ENCODE assay signal across 14 mouse cellular contexts in the genomic region with DNA sequence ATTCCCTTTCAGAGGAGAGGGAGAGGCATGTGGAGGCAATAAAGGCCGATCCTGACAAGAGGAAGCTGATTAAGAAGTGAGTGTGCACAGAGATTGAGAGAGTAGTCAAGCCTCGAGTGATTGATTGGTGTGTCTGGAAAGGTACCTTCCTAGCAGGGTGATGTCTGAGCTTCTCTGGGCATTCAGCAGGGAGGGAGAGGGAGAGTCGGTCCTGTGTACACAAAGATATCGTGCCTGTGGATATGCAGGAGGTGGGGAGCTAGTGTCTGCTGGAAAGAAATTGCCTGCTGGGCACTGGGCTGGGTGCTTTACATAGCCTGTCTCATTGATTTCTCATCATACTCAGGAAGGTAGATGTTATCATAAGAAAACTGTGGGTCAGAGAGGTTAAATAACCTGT.
"Had no signal": no experiment of that assay in that cellular context is flagged by ENCODE, and none has a peak within 500 bp of the region (broad histone marks: within the 10 kb centered on the region; RNA-seq: fewer than 3 reads in every experiment).

No protein-coding gene starts in this region.

- H3K4me2 ChIP-seq: limb, embryonic 12.5 days; limb, embryonic 15.5 days; liver, embryonic 11.5 days; lung, embryonic 14.5 days; midbrain, embryonic 11.5 days had no signal

- H3K27me3 ChIP-seq: limb, embryonic 12.5 days; limb, embryonic 15.5 days; megakaryocyte, embryonic 14.5 days had no signal

- H3K36me3 ChIP-seq: limb, embryonic 12.5 days; limb, embryonic 15.5 days had no signal

- H3K9ac ChIP-seq: limb, embryonic 12.5 days; limb, embryonic 15.5 days; liver, embryonic 14.5 days; liver, postnatal 0 days; lung, embryonic 14.5 days had no signal

- DNase-seq: kidney, adult 18-20 months; kidney, adult 9 months; kidney, postnatal 14 days; kidney, postnatal 4 days; left cerebral cortex, postnatal 4 days; liver, postnatal 0 days; lung, embryonic 14.5 days; thymus, postnatal 25 days had no signal

- H3K27ac ChIP-seq: limb, embryonic 12.5 days; limb, embryonic 15.5 days; liver, embryonic 14.5 days had no signal

- ATAC-seq: liver, postnatal 0 days had no signal

- H3K9me3 ChIP-seq: limb, embryonic 12.5 days; limb, embryonic 15.5 days had no signal

- H3K4me1 ChIP-seq: limb, embryonic 12.5 days; limb, embryonic 15.5 days; megakaryocyte, embryonic 14.5 days had no signal

- H3K4me3 ChIP-seq: limb, embryonic 12.5 days; limb, embryonic 15.5 days; megakaryocyte, embryonic 14.5 days had no signal
